Mouse (Mus musculus) midbrain, embryonic 16.5 days (tissue): Measurements from ENCODE around the gene Lce1m. TPM values are rescaled to one million over a fixed set of nuclear protein-coding genes. Genes with fewer than 3 reads are reported as not detected.
A peak's percentile ranks its signal among the peaks of the same experiment; 100 is the strongest.

Experiments used
- ATAC-seq: fragments of 200-750 bp; cut with Nextera tagmentation; 2 replicates; pipeline ENCODE4 v1.8.0; 2017; ENCODE audit warnings: moderate TSS enrichment
- H3K27ac ChIP-seq: fragments of 300-500 bp; sonication (generic); 2 replicates; pipeline ENCODE4 v1.5.1; 2014; ENCODE audit warnings: mild to moderate bottlenecking, low read length, mixed read lengths
- H3K27me3 ChIP-seq: fragments of 300-500 bp; sonication (generic); 2 replicates; pipeline ENCODE4 v1.6.1; 2014; ENCODE audit warnings: low read depth, low read length, mixed read lengths; ENCODE audit not compliant: control insufficient read depth, insufficient read depth
- H3K36me3 ChIP-seq: fragments of 300-500 bp; sonication (generic); 2 replicates; pipeline ENCODE4 v1.6.1; 2014; ENCODE audit warnings: mild to moderate bottlenecking, low read length, moderate library complexity, mixed read lengths; ENCODE audit not compliant: control insufficient read depth, insufficient read depth
- H3K4me1 ChIP-seq: fragments of 300-500 bp; sonication (generic); 2 replicates; pipeline ENCODE4 v1.6.1; 2014; ENCODE audit warnings: mild to moderate bottlenecking, low read length, mixed read lengths; ENCODE audit not compliant: control insufficient read depth, insufficient read depth
- H3K4me2 ChIP-seq: fragments of 300-500 bp; sonication (generic); 2 replicates; pipeline ENCODE4 v1.6.1; 2014; ENCODE audit warnings: mild to moderate bottlenecking, low read length, mixed read lengths
- H3K4me3 ChIP-seq: fragments of 300-500 bp; sonication (generic); 2 replicates; pipeline ENCODE4 v1.5.1; 2014; ENCODE audit warnings: low read depth, mild to moderate bottlenecking, low read length, moderate library complexity, mixed read lengths
- H3K9ac ChIP-seq: fragments of 300-500 bp; sonication (generic); 2 replicates; pipeline ENCODE4 v1.6.1; 2014; ENCODE audit warnings: low read depth, low read length, mixed read lengths
- H3K9me3 ChIP-seq: fragments of 300-500 bp; sonication (generic); replicated peaks from 2 replicates; pipeline ENCODE4 v1.6.1; 2014; ENCODE audit warnings: mild to moderate bottlenecking, low read length, mixed read lengths; ENCODE audit not compliant: control insufficient read depth, poor library complexity, severe bottlenecking
- WGBS: fragments of 180-500 bp; shearing (Covaris S2); extraction: QIAGEN DNeasy Blood & Tissue Kit; methylation state at CpG from one replicate; pipeline ENCODE4 v1.1.7; 2014; 5-methylcytosine and 5-hydroxymethylcytosine counted together
- polyA plus RNA-seq: library from polyadenylated mRNA; unstranded; fragments of >200 nt; fragmentation: Nextera tagmentation; extraction: Ambion mirVana; gene quantifications from 2 replicates; pipeline ENCODE4 v1.2.1, GENCODE M21; 2015

Lce1m gene
- polyA plus RNA-seq, 1 experiment from 2014 or later, result not detected

DNA sequence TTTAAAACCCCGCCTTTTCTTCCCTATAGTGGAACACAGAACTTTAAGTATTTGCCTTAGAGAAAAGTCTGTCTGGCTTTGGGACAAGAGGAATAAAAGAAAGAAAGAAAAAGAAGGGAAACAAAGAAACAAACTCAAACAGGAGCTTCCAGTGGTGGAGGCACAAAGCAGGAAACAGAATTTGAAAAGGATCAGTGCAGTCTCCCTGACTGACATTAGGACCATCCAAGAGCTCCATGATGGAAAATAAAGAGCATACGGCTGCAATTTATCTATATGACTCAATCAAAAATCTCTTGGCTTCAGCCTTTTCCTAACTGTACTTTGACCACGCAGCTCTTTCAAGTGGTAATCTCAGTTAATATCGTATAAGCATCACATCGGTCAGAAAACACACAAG is 4.0 kb downstream of the Lce1m start:
- Histone ChIP-seq H3K4me3 (peak overlapping the region; percentile 54), H3K36me3 (no peaks in the 10 kb centered on the region), H3K9me3 (no peaks in the 10 kb centered on the region), H3K4me1 (peaks cover 6% of the 10 kb centered on the region; the same call in 1 of the 2 replicates), H3K4me2 (peak overlapping the region; percentile 75), H3K27me3 (no peaks in the 10 kb centered on the region), H3K9ac (peak overlapping the region; percentile 68), H3K27ac (peak overlapping the region; percentile 63; the same call in 1 of the 2 replicates)
- ATAC-seq, result peak; percentile 65
- 13% methylated on average over 5 of the region's 5 CpGs for WGBS

GRCm38 (mm10) chr3:93014378-93014801 is 4.5 kb downstream of the Lce1m start:
- H3K27ac ChIP-seq, result peak overlapping the region; percentile 63
- no peaks in the 10 kb centered on the region for H3K9me3 ChIP-seq
- WGBS, result 0% methylated on average over 24 of the region's 24 CpGs

GRCm38 (mm10) chr3:93002843-93003242 is 16.0 kb downstream of the Lce1m start:
- Histone ChIP-seq H3K27ac (no peak overlapping the region), H3K27me3 (no peaks in the 10 kb centered on the region), H3K9ac (no peak overlapping the region), H3K4me1 (no peaks in the 10 kb centered on the region), H3K4me3 (no peak overlapping the region), H3K4me2 (no peak overlapping the region), H3K9me3 (no peaks in the 10 kb centered on the region), H3K36me3 (no peaks in the 10 kb centered on the region)
- 74% methylated on average over 4 of the region's 4 CpGs for WGBS
- ATAC-seq, result no peak

More at GRCm38 (mm10) chr3:93014378-93014801, 4.5 kb downstream of the Lce1m start:
- ATAC-seq, result peak; percentile 92
- H3K9ac ChIP-seq, result peak overlapping the region; percentile 68
- H3K4me2 ChIP-seq, result peak overlapping the region; percentile 75
- peak overlapping the region; percentile 54 for H3K4me3 ChIP-seq
- no peaks in the 10 kb centered on the region for H3K36me3 ChIP-seq
- no peaks in the 10 kb centered on the region for H3K27me3 ChIP-seq
- H3K4me1 ChIP-seq, result peaks cover 6% of the 10 kb centered on the region; the same call in 1 of the 2 replicates

GRCm38 (mm10) chr3:93000621-93001020 is 18.2 kb downstream of the Lce1m start:
- Histone ChIP-seq H3K27ac (no peak overlapping the region), H3K4me3 (no peak overlapping the region), H3K4me2 (no peak overlapping the region), H3K27me3 (no peaks in the 10 kb centered on the region), H3K4me1 (no peaks in the 10 kb centered on the region), H3K9me3 (no peaks in the 10 kb centered on the region), H3K9ac (no peak overlapping the region), H3K36me3 (no peaks in the 10 kb centered on the region)
- ATAC-seq, result no peak
- 88% methylated on average over 3 of the region's 3 CpGs for whole genome bisulfite sequencing

- H3K9me3 ChIP-seq, result no peaks in the 10 kb centered on the region
- WGBS, result 5% methylated on average over 7 of the region's 7 CpGs
- H3K9ac ChIP-seq, result no peak overlapping the region
- no peak overlapping the region for H3K4me2 ChIP-seq
- H3K4me1 ChIP-seq, result no peaks in the 10 kb centered on the region
- H3K4me3 ChIP-seq, result no peak overlapping the region
- peak; percentile 97 for ATAC-seq
- H3K36me3 ChIP-seq, result no peaks in the 10 kb centered on the region
- no peaks in the 10 kb centered on the region for H3K27me3 ChIP-seq
- H3K27ac ChIP-seq, result no peak overlapping the region
Measured at GRCm38 (mm10) chr3:92998691-92999090, 20.2 kb downstream of the Lce1m start.

DNA sequence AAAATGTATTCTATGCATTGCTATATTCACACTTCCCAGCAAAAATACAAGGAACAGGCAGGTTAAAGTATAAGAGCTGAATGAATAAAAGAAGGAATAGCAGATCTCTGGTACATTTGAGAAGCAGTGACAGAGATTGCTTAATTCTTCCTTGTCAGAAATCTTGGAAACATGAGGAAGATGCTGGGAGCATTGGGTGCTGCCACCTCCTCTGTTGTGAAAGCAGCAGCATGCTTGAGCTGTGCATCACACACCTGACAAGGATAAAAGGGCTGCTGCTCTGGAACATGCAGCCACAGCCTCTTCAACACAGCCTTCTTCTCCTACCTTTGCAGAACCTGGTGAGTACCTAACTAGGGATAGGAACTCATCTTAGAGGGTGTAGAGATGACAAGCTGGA is 26.9 kb downstream of the Lce1m start, which contains the start of gene Lce3f:
Lce3f (plus strand) TSS at position 301 of the 400 bp plus-strand sequence.
- H3K9ac ChIP-seq, result no peak within 1 kb of the TSS
- no peaks in the 10 kb centered on the region for H3K36me3 ChIP-seq
- no peaks in the 10 kb centered on the region for H3K27me3 ChIP-seq
- H3K9me3 ChIP-seq, result no peaks in the 10 kb centered on the region
- ATAC-seq, result no peak
- no peak within 1 kb of the TSS for H3K4me2 ChIP-seq
- H3K4me1 ChIP-seq, result no peaks in the 10 kb centered on the region
- H3K27ac ChIP-seq, result no peak within 1 kb of the TSS
- H3K4me3 ChIP-seq, result no peak within 1 kb of the TSS

GRCm38 (mm10) chr3:92978484-92978883 is 40.4 kb downstream of the Lce1m start:
- ATAC-seq, result no peak
- no peak overlapping the region for H3K9ac ChIP-seq
- no peak overlapping the region for H3K27ac ChIP-seq
- 68% methylated on average over 2 of the region's 2 CpGs for WGBS
- no peaks in the 10 kb centered on the region for H3K36me3 ChIP-seq
- H3K4me1 ChIP-seq, result no peaks in the 10 kb centered on the region
- H3K4me3 ChIP-seq, result no peak overlapping the region
- no peaks in the 10 kb centered on the region for H3K9me3 ChIP-seq
- H3K4me2 ChIP-seq, result no peak overlapping the region
- H3K27me3 ChIP-seq, result no peaks in the 10 kb centered on the region

Other genes starting within 250 kb of the Lce1m start
- not detected in 2 replicates for gene Lce1i, start 240.2 kb downstream of the Lce1m start, polyA plus RNA-seq
- not detected in 2 replicates for gene Lce1j, start 228.5 kb downstream of the Lce1m start, polyA plus RNA-seq
- not detected in 2 replicates for gene Lce1k, start 211.2 kb downstream of the Lce1m start, polyA plus RNA-seq
- gene Kprp, start 191.8 kb downstream of the Lce1m start, polyA plus RNA-seq, result not detected in 2 replicates
- not detected in 2 replicates for gene Lce1l, start 167.8 kb downstream of the Lce1m start, polyA plus RNA-seq
- gene 2310050C09Rik, start 148.8 kb downstream of the Lce1m start, polyA plus RNA-seq, result not detected in 2 replicates
- not detected in 2 replicates for gene Lce3a, start 92.8 kb downstream of the Lce1m start, polyA plus RNA-seq
- gene Lce3b, start 86.1 kb downstream of the Lce1m start, polyA plus RNA-seq, result not detected in 2 replicates
- not detected in 2 replicates for gene Lce3c, start 74.6 kb downstream of the Lce1m start, polyA plus RNA-seq
- gene Lce3d, start 61.7 kb downstream of the Lce1m start, polyA plus RNA-seq, result not detected in 2 replicates
- not detected in 2 replicates for gene Lce3e, start 52.0 kb downstream of the Lce1m start, polyA plus RNA-seq
- gene Lce3f, start 26.8 kb downstream of the Lce1m start, polyA plus RNA-seq, result not detected in 2 replicates
- gene Crct1, start 3.4 kb downstream of the Lce1m start, polyA plus RNA-seq, result 1.4 and 1.5 TPM in 2 replicates
- not detected in 2 replicates for gene Gm4858, start 49.8 kb upstream of the Lce1m start, polyA plus RNA-seq
- gene Crnn, start 125.7 kb upstream of the Lce1m start, polyA plus RNA-seq, result not detected in 2 replicates
- gene Flg2, start 178.2 kb upstream of the Lce1m start, polyA plus RNA-seq, result not detected in 2 replicates